Mouse (Mus musculus): Measurements from ENCODE around the gene Ints3. TPM values are rescaled to one million over a fixed set of nuclear protein-coding genes. Genes with fewer than 3 reads are reported as not detected.

Ints3 gene
- polyA plus RNA-seq, 1 experiment from 2014 or later = 43.6 TPM

- Histone ChIP-seq H3K9me3 (no peaks in the 10 kb centered on the region), H3K9ac (peak overlapping the region; percentile 86), H3K4me2 (replicated peaks) (peak overlapping the region; percentile 94), H3K27ac (peak overlapping the region; percentile 97), H3K4me1 (peaks cover 44% of the 10 kb centered on the region), H3K27me3 (no peaks in the 10 kb centered on the region), H3K4me3 (peak overlapping the region; percentile 71), H3K36me3 (peaks cover 49% of the 10 kb centered on the region)
- peak; percentile 58 for ATAC-seq (ENCODE audit: insufficient number of reproducible peaks, insufficient read depth, low FRiP score, low TSS enrichment)
- 4% methylated on average over 53 of the region's 53 CpGs for WGBS
Measured at GRCm38 (mm10) chr3:90388726-90389510, 44.5 kb downstream of the Ints3 start.

GRCm38 (mm10) chr3:90388192-90388591 lies 45.2 kb downstream of the Ints3 start:
- 67% methylated on average over 4 of the region's 4 CpGs for WGBS
- Histone ChIP-seq H3K27ac (no peak overlapping the region), H3K4me1 (peaks cover 44% of the 10 kb centered on the region), H3K9ac (peak overlapping the region; percentile 86), H3K4me3 (peak overlapping the region; percentile 71), H3K4me2 (replicated peaks) (peak overlapping the region; percentile 94), H3K9me3 (no peaks in the 10 kb centered on the region), H3K27me3 (no peaks in the 10 kb centered on the region), H3K36me3 (peaks cover 44% of the 10 kb centered on the region)
- no peak for ATAC-seq (ENCODE audit: insufficient number of reproducible peaks, insufficient read depth, low FRiP score, low TSS enrichment)

GRCm38 (mm10) chr3:90387483-90387882 lies 45.9 kb downstream of the Ints3 start:
- no peak for ATAC-seq (ENCODE audit: insufficient number of reproducible peaks, insufficient read depth, low FRiP score, low TSS enrichment)
- Histone ChIP-seq H3K4me1 (peaks cover 44% of the 10 kb centered on the region), H3K4me2 (replicated peaks) (peak overlapping the region; percentile 94), H3K4me3 (peak overlapping the region; percentile 7; the same call in 1 of the 2 replicates), H3K9me3 (no peaks in the 10 kb centered on the region), H3K9ac (peak overlapping the region; percentile 86), H3K27ac (no peak overlapping the region), H3K36me3 (peaks cover 37% of the 10 kb centered on the region), H3K27me3 (no peaks in the 10 kb centered on the region)
- WGBS = 65% methylated on average over 11 of the region's 11 CpGs

GRCm38 (mm10) chr3:90386817-90387216 lies 46.6 kb downstream of the Ints3 start:
- Histone ChIP-seq H3K4me3 (no peak overlapping the region), H3K4me2 (replicated peaks) (peak overlapping the region; percentile 94; the same call in 1 of the 2 replicates), H3K36me3 (peaks cover 30% of the 10 kb centered on the region), H3K27me3 (no peaks in the 10 kb centered on the region), H3K9ac (no peak overlapping the region; the same call in 1 of the 2 replicates), H3K9me3 (no peaks in the 10 kb centered on the region), H3K27ac (no peak overlapping the region), H3K4me1 (peaks cover 44% of the 10 kb centered on the region)
- ATAC-seq (ENCODE audit: insufficient number of reproducible peaks, insufficient read depth, low FRiP score, low TSS enrichment) = no peak
- WGBS = 93% methylated on average over 10 of the region's 10 CpGs

GRCm38 (mm10) chr3:90384851-90385375 lies 48.5 kb downstream of the Ints3 start:
- Histone ChIP-seq H3K27ac (no peak overlapping the region), H3K9ac (no peak overlapping the region), H3K36me3 (peaks cover 23% of the 10 kb centered on the region), H3K4me3 (no peak overlapping the region), H3K27me3 (no peaks in the 10 kb centered on the region), H3K4me1 (peaks cover 25% of the 10 kb centered on the region), H3K9me3 (no peaks in the 10 kb centered on the region), H3K4me2 (replicated peaks) (no peak overlapping the region)
- no peak for ATAC-seq (ENCODE audit: insufficient number of reproducible peaks, insufficient read depth, low FRiP score, low TSS enrichment)
- WGBS = 64% methylated on average over 7 of the region's 7 CpGs

GRCm38 (mm10) chr3:90383690-90384089 lies 49.7 kb downstream of the Ints3 start:
- Histone ChIP-seq H3K9me3 (no peaks in the 10 kb centered on the region), H3K4me3 (no peak overlapping the region), H3K36me3 (peaks cover 23% of the 10 kb centered on the region), H3K27ac (no peak overlapping the region), H3K4me1 (peaks cover 21% of the 10 kb centered on the region), H3K27me3 (no peaks in the 10 kb centered on the region), H3K4me2 (replicated peaks) (no peak overlapping the region), H3K9ac (no peak overlapping the region)
- WGBS = 93% methylated on average over 4 of the region's 4 CpGs
- ATAC-seq (ENCODE audit: insufficient number of reproducible peaks, insufficient read depth, low FRiP score, low TSS enrichment) = no peak

GRCm38 (mm10) chr3:90381727-90382126 lies 51.7 kb downstream of the Ints3 start:
- H3K27me3 ChIP-seq = no peaks in the 10 kb centered on the region
- H3K4me2 ChIP-seq (replicated peaks) = no peak overlapping the region
- H3K4me1 ChIP-seq = peaks cover 4% of the 10 kb centered on the region; the same call in 1 of the 2 replicates
- H3K36me3 ChIP-seq = peaks cover 15% of the 10 kb centered on the region
- H3K4me3 ChIP-seq = no peak overlapping the region
- H3K9ac ChIP-seq = no peak overlapping the region
- no peak for ATAC-seq (ENCODE audit: insufficient number of reproducible peaks, insufficient read depth, low FRiP score, low TSS enrichment)
- WGBS = 69% methylated on average over 11 of the region's 11 CpGs
- H3K27ac ChIP-seq = no peak overlapping the region
- no peaks in the 10 kb centered on the region for H3K9me3 ChIP-seq

GRCm38 (mm10) chr3:90378496-90378895 lies 54.9 kb downstream of the Ints3 start:
- Histone ChIP-seq H3K27ac (no peak overlapping the region), H3K4me2 (replicated peaks) (no peak overlapping the region), H3K4me1 (no peaks in the 10 kb centered on the region), H3K9me3 (no peaks in the 10 kb centered on the region), H3K27me3 (no peaks in the 10 kb centered on the region), H3K9ac (no peak overlapping the region), H3K36me3 (no peaks in the 10 kb centered on the region), H3K4me3 (no peak overlapping the region)
- WGBS = 82% methylated on average over 5 of the region's 5 CpGs
- no peak for ATAC-seq (ENCODE audit: insufficient number of reproducible peaks, insufficient read depth, low FRiP score, low TSS enrichment)

- H3K27ac ChIP-seq = no peak overlapping the region
- no peaks in the 10 kb centered on the region for H3K27me3 ChIP-seq
- no peak overlapping the region for H3K9ac ChIP-seq
- H3K9me3 ChIP-seq = no peaks in the 10 kb centered on the region
- 0 out of 2 replicates have a peak, but pooled peaks have one; percentile 37 for ATAC-seq (ENCODE audit: insufficient number of reproducible peaks, insufficient read depth, low FRiP score, low TSS enrichment)
- no peaks in the 10 kb centered on the region for H3K36me3 ChIP-seq
- WGBS = 73% methylated on average over 1 of the region's 1 CpGs
- H3K4me3 ChIP-seq = no peak overlapping the region
- H3K4me1 ChIP-seq = no peaks in the 10 kb centered on the region
- no peak overlapping the region for H3K4me2 ChIP-seq (replicated peaks)
Measured at GRCm38 (mm10) chr3:90376247-90376585, 57.2 kb downstream of the Ints3 start.

- no peaks in the 10 kb centered on the region for H3K27me3 ChIP-seq
- no peaks in the 10 kb centered on the region for H3K36me3 ChIP-seq
- 53% methylated on average over 3 of the region's 3 CpGs for WGBS
- no peak overlapping the region for H3K4me3 ChIP-seq
- H3K9ac ChIP-seq = no peak overlapping the region
- no peak for ATAC-seq (ENCODE audit: insufficient number of reproducible peaks, insufficient read depth, low FRiP score, low TSS enrichment)
- no peaks in the 10 kb centered on the region for H3K9me3 ChIP-seq
- no peaks in the 10 kb centered on the region for H3K4me1 ChIP-seq
- H3K4me2 ChIP-seq (replicated peaks) = no peak overlapping the region
- H3K27ac ChIP-seq = no peak overlapping the region
Measured at GRCm38 (mm10) chr3:90375562-90376246, 57.7 kb downstream of the Ints3 start.

GRCm38 (mm10) chr3:90374368-90374767 lies 59.1 kb downstream of the Ints3 start:
- Histone ChIP-seq H3K9ac (no peak overlapping the region), H3K27me3 (no peaks in the 10 kb centered on the region), H3K36me3 (no peaks in the 10 kb centered on the region), H3K27ac (no peak overlapping the region), H3K4me1 (no peaks in the 10 kb centered on the region), H3K9me3 (no peaks in the 10 kb centered on the region), H3K4me2 (replicated peaks) (no peak overlapping the region), H3K4me3 (no peak overlapping the region)
- WGBS = 86% methylated on average over 4 of the region's 4 CpGs
- no peak for ATAC-seq (ENCODE audit: insufficient number of reproducible peaks, insufficient read depth, low FRiP score, low TSS enrichment)
